Mouse (Mus musculus): ENCODE results near the gene Hhat. TPM values are rescaled to one million over a fixed set of nuclear protein-coding genes. Genes with fewer than 3 reads are reported as not detected.

Hhat gene
- total and polyA plus RNA-seq, 3 experiments, result 1.6 to 2.8 (median 2.1) TPM

- 72% methylated on average over 7 of the region's 7 CpGs for WGBS
- H3K27ac ChIP-seq, result no peak overlapping the region
- no peaks in the 10 kb centered on the region for H3K79me2 ChIP-seq (replicated peaks; ENCODE audit: control insufficient read depth, insufficient read depth, low read length)
- no peak overlapping the region for H3K4me3 ChIP-seq
- no peaks in the 10 kb centered on the region for H3K27me3 ChIP-seq (ENCODE audit: control insufficient read depth, insufficient read depth, low read length)
- TF ChIP-seq CTCF (IDR thresholded peaks at IDR 0.05) (no peak), EP300 (IDR thresholded peaks at IDR 0.05; ENCODE audit: insufficient read depth, low read depth, low read length) (no peak), POLR2A (IDR thresholded peaks at IDR 0.05; ENCODE audit: insufficient read depth, low read depth, low read length) (no peak)
- no peak overlapping the region for H3K9ac ChIP-seq (ENCODE audit: low read depth, low read length)
- no peaks in the 10 kb centered on the region for H3K4me1 ChIP-seq (ENCODE audit: control insufficient read depth, insufficient read depth, low read length)
- no peak for DNase-seq
- no peaks in the 10 kb centered on the region for H3K36me3 ChIP-seq (ENCODE audit: control insufficient read depth, insufficient read depth, low read length)
- intact Hi-C loops (cut with DNase I), result no loop called here
Measured at GRCm38 (mm10) chr1:192692982-192693381, 78.0 kb downstream of the Hhat start.

GRCm38 (mm10) chr1:192682219-192682951, 88.6 kb downstream of the Hhat start:
- TF ChIP-seq POLR2A (IDR thresholded peaks at IDR 0.05; ENCODE audit: insufficient read depth, low read depth, low read length) (no peak), CTCF (IDR thresholded peaks at IDR 0.05) (no peak), EP300 (IDR thresholded peaks at IDR 0.05; ENCODE audit: insufficient read depth, low read depth, low read length) (no peak)

GRCm38 (mm10) chr1:192677236-192677635, 93.8 kb downstream of the Hhat start:
- DNase-seq, result no peak
- TF ChIP-seq POLR2A (IDR thresholded peaks at IDR 0.05; ENCODE audit: insufficient read depth, low read depth, low read length) (no peak), EP300 (IDR thresholded peaks at IDR 0.05; ENCODE audit: insufficient read depth, low read depth, low read length) (no peak), CTCF (IDR thresholded peaks at IDR 0.05) (no peak)
- Histone ChIP-seq H3K79me2 (replicated peaks; ENCODE audit: control insufficient read depth, insufficient read depth, low read length) (no peaks in the 10 kb centered on the region), H3K4me1 (ENCODE audit: control insufficient read depth, insufficient read depth, low read length) (no peaks in the 10 kb centered on the region), H3K9ac (ENCODE audit: low read depth, low read length) (no peak overlapping the region), H3K4me3 (no peak overlapping the region), H3K36me3 (ENCODE audit: control insufficient read depth, insufficient read depth, low read length) (no peaks in the 10 kb centered on the region), H3K27ac (no peak overlapping the region), H3K27me3 (ENCODE audit: control insufficient read depth, insufficient read depth, low read length) (no peaks in the 10 kb centered on the region)
- intact Hi-C loops (cut with DNase I), result no loop called here
- WGBS, result 92% methylated on average over 5 of the region's 5 CpGs

More at GRCm38 (mm10) chr1:192682219-192682951, 88.6 kb downstream of the Hhat start:
- no peak for DNase-seq
- no peak overlapping the region for H3K9ac ChIP-seq (ENCODE audit: low read depth, low read length)
- WGBS, result 96% methylated on average over 4 of the region's 4 CpGs
- intact Hi-C loops (cut with DNase I), result no loop called here
- no peak overlapping the region for H3K27ac ChIP-seq
- no peaks in the 10 kb centered on the region for H3K4me1 ChIP-seq (ENCODE audit: control insufficient read depth, insufficient read depth, low read length)
- no peaks in the 10 kb centered on the region for H3K27me3 ChIP-seq (ENCODE audit: control insufficient read depth, insufficient read depth, low read length)
- no peaks in the 10 kb centered on the region for H3K36me3 ChIP-seq (ENCODE audit: control insufficient read depth, insufficient read depth, low read length)
- H3K79me2 ChIP-seq (replicated peaks; ENCODE audit: control insufficient read depth, insufficient read depth, low read length), result no peaks in the 10 kb centered on the region
- H3K4me3 ChIP-seq, result no peak overlapping the region

- DNase-seq, result no peak
- Histone ChIP-seq H3K79me2 (replicated peaks; ENCODE audit: control insufficient read depth, insufficient read depth, low read length) (no peaks in the 10 kb centered on the region), H3K4me1 (ENCODE audit: control insufficient read depth, insufficient read depth, low read length) (no peaks in the 10 kb centered on the region), H3K27ac (no peak overlapping the region), H3K9ac (ENCODE audit: low read depth, low read length) (no peak overlapping the region), H3K4me3 (no peak overlapping the region), H3K27me3 (ENCODE audit: control insufficient read depth, insufficient read depth, low read length) (no peaks in the 10 kb centered on the region), H3K36me3 (ENCODE audit: control insufficient read depth, insufficient read depth, low read length) (no peaks in the 10 kb centered on the region)
- intact Hi-C loops (cut with DNase I), result no loop called here
- TF ChIP-seq EP300 (IDR thresholded peaks at IDR 0.05; ENCODE audit: insufficient read depth, low read depth, low read length) (no peak), POLR2A (IDR thresholded peaks at IDR 0.05; ENCODE audit: insufficient read depth, low read depth, low read length) (no peak), CTCF (IDR thresholded peaks at IDR 0.05) (no peak)
- 84% methylated on average over 4 of the region's 4 CpGs for whole genome bisulfite sequencing
Measured at GRCm38 (mm10) chr1:192663608-192664007, 107.4 kb downstream of the Hhat start.

GRCm38 (mm10) chr1:192663092-192663491, 107.9 kb downstream of the Hhat start:
- Histone ChIP-seq H3K27ac (no peak overlapping the region), H3K4me3 (no peak overlapping the region), H3K79me2 (replicated peaks; ENCODE audit: control insufficient read depth, insufficient read depth, low read length) (no peaks in the 10 kb centered on the region), H3K9ac (ENCODE audit: low read depth, low read length) (no peak overlapping the region), H3K4me1 (ENCODE audit: control insufficient read depth, insufficient read depth, low read length) (no peaks in the 10 kb centered on the region), H3K36me3 (ENCODE audit: control insufficient read depth, insufficient read depth, low read length) (no peaks in the 10 kb centered on the region), H3K27me3 (ENCODE audit: control insufficient read depth, insufficient read depth, low read length) (no peaks in the 10 kb centered on the region)
- TF ChIP-seq CTCF (IDR thresholded peaks at IDR 0.05) (no peak), EP300 (IDR thresholded peaks at IDR 0.05; ENCODE audit: insufficient read depth, low read depth, low read length) (no peak)
- no peak for DNase-seq
- intact Hi-C loops (cut with DNase I), result no loop called here
- whole genome bisulfite sequencing, result 85% methylated on average over 5 of the region's 5 CpGs

GRCm38 (mm10) chr1:192661612-192662011, 109.4 kb downstream of the Hhat start:
- intact Hi-C loops (cut with DNase I), result no loop called here
- no peaks in the 10 kb centered on the region for H3K36me3 ChIP-seq (ENCODE audit: control insufficient read depth, insufficient read depth, low read length)
- TF ChIP-seq CTCF (IDR thresholded peaks at IDR 0.05), result no peak
- no peak for TF ChIP-seq EP300 (IDR thresholded peaks at IDR 0.05; ENCODE audit: insufficient read depth, low read depth, low read length)
- no peak for TF ChIP-seq POLR2A (IDR thresholded peaks at IDR 0.05; ENCODE audit: insufficient read depth, low read depth, low read length)

More at GRCm38 (mm10) chr1:192661612-192662011, 109.4 kb downstream of the Hhat start:
- no peaks in the 10 kb centered on the region for H3K27me3 ChIP-seq (ENCODE audit: control insufficient read depth, insufficient read depth, low read length)
- no peak overlapping the region for H3K9ac ChIP-seq (ENCODE audit: low read depth, low read length)
- H3K4me3 ChIP-seq, result no peak overlapping the region
- H3K4me1 ChIP-seq (ENCODE audit: control insufficient read depth, insufficient read depth, low read length), result no peaks in the 10 kb centered on the region
- no peak for DNase-seq
- H3K79me2 ChIP-seq (replicated peaks; ENCODE audit: control insufficient read depth, insufficient read depth, low read length), result no peaks in the 10 kb centered on the region
- H3K27ac ChIP-seq, result no peak overlapping the region
